Mouse (Mus musculus) liver, postnatal 0 days (tissue): ENCODE measurements at regions not wholly inside any gene's neighbourhood (a gene's known extent, or its start where the extent isn't known, plus 50 kb on each side); places are given as distances from the start of the nearest gene placed in this dataset.

Experiments
- ATAC-seq: fragments of 200-750 bp; cut with Nextera tagmentation; 2 replicates; pipeline ENCODE4 v1.8.0; 2017; ENCODE audit warnings: mild to moderate bottlenecking, moderate library complexity
- DNase-seq: peaks from one replicate; pipeline ENCODE4 v3.0.0-alpha.2; 2016
- H3K27ac ChIP-seq: fragments of 300-500 bp; sonication (generic); 2 replicates; pipeline ENCODE4 v1.5.1; 2014; ENCODE audit warnings: antibody characterized with exemption, moderate library complexity, mild to moderate bottlenecking, low read depth
- H3K27me3 ChIP-seq: fragments of 300-500 bp; sonication (generic); 2 replicates; pipeline ENCODE4 v1.6.1; 2014; ENCODE audit warnings: low read length, control low read depth, mixed read lengths; ENCODE audit not compliant: insufficient read depth
- H3K36me3 ChIP-seq: fragments of 300-500 bp; sonication (generic); replicated peaks from 2 replicates; pipeline ENCODE4 v1.6.1; 2014; ENCODE audit warnings: mild to moderate bottlenecking, control low read depth, low read length, moderate library complexity, mixed read lengths; ENCODE audit not compliant: insufficient read depth
- H3K4me1 ChIP-seq: fragments of 300-500 bp; sonication (generic); 2 replicates; pipeline ENCODE4 v1.6.1; 2014; ENCODE audit warnings: antibody characterized with exemption, mild to moderate bottlenecking, control low read depth; ENCODE audit not compliant: insufficient read depth
- H3K4me2 ChIP-seq: fragments of 300-500 bp; sonication (generic); 2 replicates; pipeline ENCODE4 v1.6.1; 2014; ENCODE audit warnings: low read depth, mild to moderate bottlenecking, low read length, moderate library complexity, mixed read lengths
- H3K4me3 ChIP-seq: fragments of 300-500 bp; sonication (generic); 2 replicates; pipeline ENCODE4 v1.5.1; 2014; ENCODE audit warnings: low read depth, low read length
- H3K9ac ChIP-seq: fragments of 300-500 bp; sonication (generic); replicated peaks from 2 replicates; pipeline ENCODE4 v1.6.1; 2014; ENCODE audit warnings: mild to moderate bottlenecking, moderate library complexity
- H3K9me3 ChIP-seq: fragments of 300-500 bp; sonication (generic); 2 replicates; pipeline ENCODE4 v1.6.1; 2016; ENCODE audit warnings: mild to moderate bottlenecking, control low read depth, low read length, mixed read lengths
- CTCF ChIP-seq: sonication (generic); IDR thresholded peaks from 2 replicates; pipeline ENCODE4 v1.5.1; 2016; ENCODE audit warnings: antibody characterized with exemption, low read depth
- EP300 ChIP-seq: IDR thresholded peaks from 2 replicates; pipeline ENCODE4 v1.6.1; 2016; ENCODE audit warnings: antibody characterized with exemption, low read depth, mild to moderate bottlenecking
- WGBS: fragments of 180-500 bp; shearing (Covaris S2); extraction: QIAGEN DNeasy Blood & Tissue Kit; methylation state at CpG from one replicate; pipeline ENCODE4 v1.1.7; 2014; ENCODE audit not compliant: insufficient replicate concordance; 5-methylcytosine and 5-hydroxymethylcytosine counted together

GRCm38 (mm10) chr8:127778352-127779020 is 579.9 kb upstream of the Nrp1 start:
- Histone ChIP-seq H3K36me3 (no peaks in the 10 kb centered on the region), H3K4me2 (no peak overlapping the region), H3K27ac (no peak overlapping the region), H3K4me3 (no peak overlapping the region), H3K27me3 (no peaks in the 10 kb centered on the region), H3K4me1 (no peaks in the 10 kb centered on the region), H3K9me3 (no peaks in the 10 kb centered on the region), H3K9ac (no peak overlapping the region)
- 74% methylated on average over 4 of the region's 4 CpGs for WGBS
- DNase-seq (no peak), ATAC-seq (no peak)
- no peak for TF ChIP-seq CTCF

DNA sequence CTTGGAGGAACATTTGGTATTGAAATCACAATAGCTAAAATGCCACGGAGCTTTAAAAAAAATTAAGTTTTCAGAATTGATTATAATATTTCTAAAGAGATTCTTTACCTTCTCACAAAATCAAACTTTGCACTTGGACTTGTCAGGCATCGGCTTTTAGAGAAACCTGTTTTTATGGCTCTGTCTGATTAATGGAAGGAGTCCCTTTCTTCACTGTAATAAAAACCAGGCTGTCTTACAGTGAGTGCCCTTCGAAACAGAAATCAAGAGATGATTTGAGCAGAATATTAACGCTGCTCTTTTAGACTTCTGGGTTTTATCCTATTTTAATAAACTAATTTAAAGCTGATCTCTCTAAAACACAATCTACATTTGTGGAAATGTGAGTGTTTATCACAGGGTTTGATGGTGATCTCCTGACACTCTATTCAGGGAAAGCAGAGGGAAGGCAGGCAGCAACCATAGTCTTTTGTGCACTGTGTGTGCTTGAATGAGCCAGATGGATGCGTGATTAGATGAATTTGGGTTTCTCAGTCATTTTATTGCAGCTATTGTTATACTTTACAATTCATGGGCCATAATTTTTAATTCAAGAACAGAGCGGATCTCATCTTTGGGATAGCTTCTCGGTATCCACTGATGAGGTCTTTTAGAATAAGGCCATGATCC is 579.2 kb upstream of the Nrp1 start:
- H3K4me1 ChIP-seq, result no peaks in the 10 kb centered on the region
- no peaks in the 10 kb centered on the region for H3K36me3 ChIP-seq
- H3K4me3 ChIP-seq, result no peak overlapping the region
- ATAC-seq (no peak), DNase-seq (no peak)
- WGBS, result 81% methylated on average over 7 of the region's 7 CpGs
- no peak overlapping the region for H3K4me2 ChIP-seq
- no peak overlapping the region for H3K9ac ChIP-seq
- H3K9me3 ChIP-seq, result no peaks in the 10 kb centered on the region
- H3K27me3 ChIP-seq, result no peaks in the 10 kb centered on the region
- no peak overlapping the region for H3K27ac ChIP-seq
- TF ChIP-seq CTCF (no peak), EP300 (no peak)

- Histone ChIP-seq H3K9me3 (no peaks in the 10 kb centered on the region), H3K27me3 (no peaks in the 10 kb centered on the region), H3K4me3 (no peak overlapping the region), H3K4me1 (no peaks in the 10 kb centered on the region), H3K9ac (no peak overlapping the region), H3K36me3 (no peaks in the 10 kb centered on the region), H3K27ac (no peak overlapping the region), H3K4me2 (no peak overlapping the region)
- TF ChIP-seq EP300, result no peak
- TF ChIP-seq CTCF, result no peak
- 64% methylated on average over 3 of the region's 3 CpGs for WGBS
- ATAC-seq (no peak), DNase-seq (no peak)
Observed at GRCm38 (mm10) chr8:127780596-127780995, 577.8 kb upstream of the Nrp1 start.

- ATAC-seq (no peak), DNase-seq (no peak)
- Histone ChIP-seq H3K9ac (no peak overlapping the region), H3K4me1 (no peaks in the 10 kb centered on the region), H3K4me3 (no peak overlapping the region), H3K27me3 (no peaks in the 10 kb centered on the region), H3K4me2 (no peak overlapping the region), H3K36me3 (no peaks in the 10 kb centered on the region), H3K9me3 (no peaks in the 10 kb centered on the region), H3K27ac (no peak overlapping the region)
- 33% methylated on average over 1 of the region's 1 CpGs for WGBS
- TF ChIP-seq EP300, result no peak
- TF ChIP-seq CTCF, result no peak
Observed at GRCm38 (mm10) chr8:127781011-127781410, 577.4 kb upstream of the Nrp1 start.

DNA sequence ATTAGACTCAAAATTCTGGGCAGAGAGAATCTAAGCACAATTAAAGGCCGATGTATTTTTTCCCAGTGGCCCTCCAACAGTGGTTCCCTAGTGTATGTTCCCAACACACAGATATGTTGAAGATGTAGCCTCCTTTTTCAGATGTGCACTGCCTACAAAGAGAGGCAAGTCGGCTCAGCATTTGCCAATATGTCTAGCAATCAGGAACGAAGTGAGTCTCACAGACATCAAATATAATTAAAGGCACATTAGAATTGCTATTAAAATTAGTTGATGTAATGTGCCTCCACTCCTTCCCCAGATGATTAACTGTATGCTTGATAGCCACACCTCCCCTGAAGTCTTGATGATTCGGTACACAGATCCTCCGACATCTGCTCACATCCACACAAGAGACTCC is 565.8 kb upstream of the Nrp1 start:
- WGBS, result 87% methylated on average over 5 of the region's 5 CpGs
- no peak overlapping the region for H3K4me3 ChIP-seq
- no peaks in the 10 kb centered on the region for H3K4me1 ChIP-seq
- H3K4me2 ChIP-seq, result no peak overlapping the region
- no peak for TF ChIP-seq CTCF
- TF ChIP-seq EP300, result no peak
- no peaks in the 10 kb centered on the region for H3K27me3 ChIP-seq
- no peaks in the 10 kb centered on the region for H3K36me3 ChIP-seq
- H3K9me3 ChIP-seq, result no peaks in the 10 kb centered on the region
- DNase-seq (no peak), ATAC-seq (no peak)
- H3K9ac ChIP-seq, result no peak overlapping the region
- no peak overlapping the region for H3K27ac ChIP-seq

GRCm38 (mm10) chr8:127799849-127800471 is 558.4 kb upstream of the Nrp1 start:
- ATAC-seq (no peak), DNase-seq (no peak)
- Histone ChIP-seq H3K4me3 (no peak overlapping the region), H3K4me2 (no peak overlapping the region), H3K36me3 (no peaks in the 10 kb centered on the region), H3K27ac (no peak overlapping the region), H3K9me3 (no peaks in the 10 kb centered on the region), H3K9ac (no peak overlapping the region), H3K4me1 (no peaks in the 10 kb centered on the region), H3K27me3 (no peaks in the 10 kb centered on the region)
- TF ChIP-seq CTCF (no peak), EP300 (no peak)
- 48% methylated on average over 6 of the region's 6 CpGs for WGBS
